ENCODE assay signal across 7 mouse cellular contexts in the genomic region with DNA sequence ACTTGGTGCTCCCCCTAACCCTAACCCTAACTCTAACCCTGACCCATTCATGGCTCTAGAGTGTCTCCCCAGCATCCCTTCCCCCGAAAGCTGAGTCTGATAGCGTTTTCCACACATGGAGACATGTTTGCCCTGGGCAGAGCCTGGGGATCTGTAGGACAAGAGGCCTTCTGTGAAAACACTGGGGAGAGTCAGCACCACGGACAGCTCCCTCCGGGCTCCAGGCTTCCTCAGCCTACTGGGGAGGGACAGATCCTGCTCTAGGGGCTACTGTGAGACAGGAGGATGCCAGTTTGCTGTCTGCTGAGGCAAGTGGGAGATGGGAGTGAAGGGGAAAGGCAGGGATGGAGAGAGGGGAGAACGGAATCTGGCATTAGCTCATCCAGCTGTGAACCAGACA.
A peak's percentile ranks its signal among the peaks of the same experiment; 100 is the strongest.
DNase-seq lines count a peak whose midpoint lies in the region.

No protein-coding gene starts in this region.

- peak; percentile 68 for DNase-seq in left cerebral cortex, postnatal 4 days
- no peak for DNase-seq in left cerebral cortex, adult 8-10 months (ENCODE audit: low spot score in 2 of 2)
- peak; percentile 75 to 80 for DNase-seq in adrenal gland, adult 18-20 months (ENCODE audit: low spot score in 2 of 2)
- DNase-seq in fibroblast of lung, adult 2 months (ENCODE audit: low read depth) = peak; percentile 5
- DNase-seq in layer of hippocampus, postnatal 36 days = peak; percentile 26 to 41
- DNase-seq in ovary, postnatal 14 days (ENCODE audit: low spot score) = peak; percentile 80
- no peak for DNase-seq in left cerebral cortex, postnatal 25 days (ENCODE audit: low spot score in 2 of 2)

- intact Hi-C loops in left cerebral cortex, postnatal 4 days (cut with DNase I) = no loop called here
- intact Hi-C loops in left cerebral cortex, postnatal 25 days (cut with DNase I) = no loop called here

Comparison
In these comparisons a context has a peak if more than half of its experiments do, and no peak if none do; other contexts are left out.
1. DNase-seq: peak in left cerebral cortex, postnatal 4 days (single experiment), adrenal gland, adult 18-20 months (2 of 2), fibroblast of lung, adult 2 months (single experiment), layer of hippocampus, postnatal 36 days (2 of 2) and ovary, postnatal 14 days (single experiment); none in left cerebral cortex, adult 8-10 months (0 of 2) and left cerebral cortex, postnatal 25 days (0 of 2).